Comparison of ENCODE assay signal across 23 mouse cellular contexts in the genomic region with DNA sequence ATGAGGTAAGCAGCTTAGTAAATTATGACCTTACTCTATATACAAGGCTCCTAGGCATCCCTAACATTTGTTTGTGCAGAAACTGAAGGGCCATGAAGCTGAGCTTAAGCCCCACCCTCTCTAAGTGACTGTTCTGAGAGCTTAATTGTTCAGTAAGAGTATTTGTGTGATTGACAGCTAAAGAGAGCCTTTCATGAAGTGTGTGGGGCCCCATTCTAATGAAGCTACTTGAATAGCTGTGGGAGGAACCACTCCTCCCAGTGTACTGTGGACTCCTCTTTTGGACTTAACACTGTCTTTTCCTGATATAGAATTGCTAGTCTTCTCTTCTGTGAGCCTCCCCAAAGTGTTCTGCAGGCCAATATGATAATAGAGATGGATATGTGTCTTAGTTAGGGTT.
A peak's percentile ranks its signal among the peaks of the same experiment; 100 is the strongest.
DNase-seq lines count a peak whose midpoint lies in the region; ATAC-seq and TF ChIP-seq lines count a peak whose summit lies in the region.
"Had no signal": no experiment of that assay in that cellular context is flagged by ENCODE, and none has a peak within 500 bp of the region (broad histone marks: within the 10 kb centered on the region; RNA-seq: fewer than 3 reads in every experiment).

No protein-coding gene starts in this region.

- TF ChIP-seq EP300 in lung, postnatal 0 days (IDR thresholded peaks at IDR 0.05) = no peak

- H3K4me2 ChIP-seq in forebrain, embryonic 11.5 days (ENCODE audit: low read depth, low read length, severe bottlenecking) = no peak overlapping the region
- no peak overlapping the region for H3K4me2 ChIP-seq in forebrain, postnatal 0 days (ENCODE audit: low read depth)
- no peak overlapping the region for H3K4me2 ChIP-seq in lung, postnatal 0 days (replicated peaks; ENCODE audit: low read depth, low read length)
- H3K4me2 ChIP-seq in forebrain, embryonic 16.5 days (ENCODE audit: low read length) = no peak overlapping the region
- H3K4me2 ChIP-seq: heart, embryonic 13.5 days; liver, embryonic 15.5 days; lung, embryonic 15.5 days; neural tube, embryonic 12.5 days had no signal

- ATAC-seq in forebrain, embryonic 11.5 days (replicated peaks; ENCODE audit: low FRiP score) = peak; percentile 90
- ATAC-seq in forebrain, postnatal 0 days = no peak
- no peak for ATAC-seq in lung, postnatal 0 days
- peak; percentile 69 for ATAC-seq in forebrain, embryonic 16.5 days
- ATAC-seq: hindbrain, embryonic 16.5 days had no signal

- H3K9ac ChIP-seq in forebrain, embryonic 11.5 days (ENCODE audit: low read length) = no peak overlapping the region
- no peak overlapping the region for H3K9ac ChIP-seq in forebrain, postnatal 0 days
- no peak overlapping the region for H3K9ac ChIP-seq in lung, postnatal 0 days (replicated peaks; ENCODE audit: low read depth)
- no peak overlapping the region for H3K9ac ChIP-seq in forebrain, embryonic 16.5 days (replicated peaks; ENCODE audit: low read depth, low read length)
- H3K9ac ChIP-seq: heart, embryonic 13.5 days; liver, embryonic 15.5 days; lung, embryonic 15.5 days; neural tube, embryonic 12.5 days had no signal

- TF ChIP-seq CTCF in forebrain, postnatal 0 days (IDR thresholded peaks at IDR 0.05; ENCODE audit: low read depth) = no peak
- no peak for TF ChIP-seq CTCF in lung, postnatal 0 days (IDR thresholded peaks at IDR 0.05)

- no peaks in the 10 kb centered on the region for H3K4me1 ChIP-seq in forebrain, embryonic 11.5 days (replicated peaks; ENCODE audit: control insufficient read depth, insufficient read depth, low read length)
- no peaks in the 10 kb centered on the region for H3K4me1 ChIP-seq in forebrain, postnatal 0 days (ENCODE audit: insufficient read depth)
- no peaks in the 10 kb centered on the region for H3K4me1 ChIP-seq in lung, postnatal 0 days (ENCODE audit: insufficient read depth, low read depth, low read length)
- no peaks in the 10 kb centered on the region for H3K4me1 ChIP-seq in forebrain, embryonic 16.5 days (replicated peaks; ENCODE audit: control insufficient read depth, insufficient read depth, low read length)
- H3K4me1 ChIP-seq: heart, embryonic 13.5 days; liver, embryonic 15.5 days; lung, embryonic 15.5 days; neural tube, embryonic 12.5 days had no signal

- H3K4me3 ChIP-seq in forebrain, embryonic 11.5 days (ENCODE audit: low read depth, low read length) = no peak overlapping the region
- H3K4me3 ChIP-seq in forebrain, postnatal 0 days (ENCODE audit: low read depth, low read length) = no peak overlapping the region
- H3K4me3 ChIP-seq in lung, postnatal 0 days (ENCODE audit: low read depth, low read length) = no peak overlapping the region
- no peak overlapping the region for H3K4me3 ChIP-seq in forebrain, embryonic 16.5 days (replicated peaks; ENCODE audit: low read length)
- H3K4me3 ChIP-seq: heart, adult 2 months; heart, embryonic 13.5 days; liver, embryonic 15.5 days; lung, embryonic 15.5 days; neural tube, embryonic 12.5 days had no signal

- no peaks in the 10 kb centered on the region for H3K27me3 ChIP-seq in forebrain, embryonic 11.5 days (ENCODE audit: control insufficient read depth, insufficient read depth, low read length)
- no peaks in the 10 kb centered on the region for H3K27me3 ChIP-seq in forebrain, postnatal 0 days (ENCODE audit: insufficient read depth, low read length)
- H3K27me3 ChIP-seq in lung, postnatal 0 days (replicated peaks; ENCODE audit: insufficient read depth, low read length) = no peaks in the 10 kb centered on the region
- no peaks in the 10 kb centered on the region for H3K27me3 ChIP-seq in forebrain, embryonic 16.5 days (replicated peaks; ENCODE audit: control insufficient read depth, insufficient read depth, low read length)
- H3K27me3 ChIP-seq: heart, embryonic 13.5 days; liver, embryonic 15.5 days; lung, embryonic 15.5 days; neural tube, embryonic 12.5 days had no signal

- DNase-seq in forebrain, embryonic 11.5 days (ENCODE audit: low spot score) = no peak
- DNase-seq in forebrain, postnatal 0 days = no peak
- DNase-seq in lung, postnatal 36 days = peak; percentile 37
- no peak for DNase-seq in lung, postnatal 0 days (ENCODE audit: low spot score)
- DNase-seq in ES-CJ7 (ENCODE audit: low read depth, low spot score) = peak; percentile 4
- no peak for DNase-seq in heart, adult 11 months
- no peak for DNase-seq in thymus, postnatal 0 days (ENCODE audit: low spot score)
- DNase-seq: adrenal gland, postnatal 36 days; cerebellum, adult 11 months; cerebellum, adult 9-11 months; gastrocnemius, postnatal 25 days; heart, adult 2 months; heart, postnatal 14 days; kidney, adult 18-20 months; kidney, postnatal 4 days; thymus, adult 18-20 months had no signal

- H3K9me3 ChIP-seq in forebrain, embryonic 11.5 days (ENCODE audit: control insufficient read depth, low read length) = no peaks in the 10 kb centered on the region
- H3K9me3 ChIP-seq in forebrain, postnatal 0 days (ENCODE audit: low read length) = no peaks in the 10 kb centered on the region
- H3K9me3 ChIP-seq in lung, postnatal 0 days (ENCODE audit: low read length) = no peaks in the 10 kb centered on the region
- no peaks in the 10 kb centered on the region for H3K9me3 ChIP-seq in forebrain, embryonic 16.5 days (ENCODE audit: control insufficient read depth, low read length)
- H3K9me3 ChIP-seq: heart, embryonic 13.5 days; liver, embryonic 15.5 days; lung, embryonic 15.5 days; neural tube, embryonic 12.5 days had no signal

- H3K36me3 ChIP-seq in forebrain, embryonic 11.5 days (ENCODE audit: control insufficient read depth, insufficient read depth, low read length) = no peaks in the 10 kb centered on the region
- no peaks in the 10 kb centered on the region for H3K36me3 ChIP-seq in forebrain, postnatal 0 days (ENCODE audit: insufficient read depth)
- H3K36me3 ChIP-seq in lung, postnatal 0 days (ENCODE audit: insufficient read depth, low read length) = no peaks in the 10 kb centered on the region
- no peaks in the 10 kb centered on the region for H3K36me3 ChIP-seq in forebrain, embryonic 16.5 days (ENCODE audit: control insufficient read depth, insufficient read depth)
- H3K36me3 ChIP-seq: heart, embryonic 13.5 days; liver, embryonic 15.5 days; lung, embryonic 15.5 days; neural tube, embryonic 12.5 days had no signal

- no peak overlapping the region for H3K27ac ChIP-seq in forebrain, embryonic 11.5 days (ENCODE audit: low read depth, low read length)
- no peak overlapping the region for H3K27ac ChIP-seq in forebrain, postnatal 0 days (ENCODE audit: low read depth, low read length)
- no peak overlapping the region for H3K27ac ChIP-seq in lung, postnatal 0 days (ENCODE audit: low read length)
- no peak overlapping the region for H3K27ac ChIP-seq in forebrain, embryonic 16.5 days (ENCODE audit: low read length)
- H3K27ac ChIP-seq: heart, adult 2 months; heart, embryonic 13.5 days; liver, embryonic 15.5 days; lung, embryonic 15.5 days; macrophage; neural tube, embryonic 12.5 days had no signal

Comparison
In these comparisons a context has a peak if more than half of its experiments do, and no peak if none do; other contexts are left out.
1. ATAC-seq: peak in forebrain, embryonic 11.5 days (single experiment) and forebrain, embryonic 16.5 days (single experiment); none in forebrain, postnatal 0 days (single experiment) and lung, postnatal 0 days (single experiment).
2. DNase-seq: peak in lung, postnatal 36 days (single experiment) and ES-CJ7 (single experiment); none in forebrain, embryonic 11.5 days (single experiment), forebrain, postnatal 0 days (single experiment), lung, postnatal 0 days (single experiment), heart, adult 11 months (single experiment) and thymus, postnatal 0 days (single experiment).